Mouse (Mus musculus) heart, embryonic 14.5 days (tissue): ENCODE results near the gene Camk2d. TPM values are rescaled to one million over a fixed set of nuclear protein-coding genes. Genes with fewer than 3 reads are reported as not detected.
A peak's percentile ranks its signal among the peaks of the same experiment; 100 is the strongest.

ENCODE experiments used
- ATAC-seq: fragments of 200-750 bp; cut with Nextera tagmentation; 2 replicates; pipeline ENCODE4 v1.8.0; 2017; ENCODE audit warnings: low read depth, moderate TSS enrichment; ENCODE audit not compliant: insufficient number of reproducible peaks, insufficient read depth, low FRiP score
- H3K27ac ChIP-seq, 2 experiments: fragments of 200-500 bp in 1 of 2; fragments of 300-500 bp in 1 of 2; sonication (generic) in 1 of 2; replicated peaks in 1 of 2; 2 replicates each; pipeline ENCODE4 v1.5.1; 2012 to 2014; ENCODE audit warnings: low read depth in 2 of 2, low read length in 2 of 2, control low read depth in 1 of 2, mild to moderate bottlenecking in 1 of 2, mixed read lengths in 1 of 2; ENCODE audit not compliant: control insufficient read depth in 1 of 2, insufficient read depth in 1 of 2
- H3K27me3 ChIP-seq: fragments of 300-500 bp; sonication (generic); 2 replicates; pipeline ENCODE4 v1.6.1; 2014; ENCODE audit warnings: mild to moderate bottlenecking, low read length, control low read depth; ENCODE audit not compliant: control insufficient read depth, insufficient read depth
- H3K36me3 ChIP-seq: fragments of 300-500 bp; sonication (generic); 2 replicates; pipeline ENCODE4 v1.6.1; 2014; ENCODE audit warnings: mild to moderate bottlenecking, control low read depth, low read length, mixed read lengths; ENCODE audit not compliant: control insufficient read depth, insufficient read depth
- H3K4me1 ChIP-seq, 2 experiments: fragments of 200-500 bp in 1 of 2; fragments of 300-500 bp in 1 of 2; sonication (generic) in 1 of 2; 2 replicates each; pipeline ENCODE4 v1.6.1; 2012 to 2014; ENCODE audit warnings: low read length in 2 of 2, control low read depth in 1 of 2, mixed read lengths in 1 of 2; ENCODE audit not compliant: control insufficient read depth in 2 of 2, insufficient read depth in 2 of 2
- H3K4me2 ChIP-seq: fragments of 300-500 bp; sonication (generic); 2 replicates; pipeline ENCODE4 v1.6.1; 2014; ENCODE audit warnings: mild to moderate bottlenecking, low read length
- H3K4me3 ChIP-seq, 2 experiments: fragments of 200-500 bp in 1 of 2; fragments of 300-500 bp in 1 of 2; sonication (generic) in 1 of 2; 2 replicates each; pipeline ENCODE4 v1.5.1; 2012 to 2014; ENCODE audit warnings: low read length in 2 of 2, mild to moderate bottlenecking in 2 of 2, control low read depth in 1 of 2, low read depth in 1 of 2, moderate library complexity in 1 of 2; ENCODE audit not compliant: control insufficient read depth in 1 of 2, insufficient read depth in 1 of 2
- H3K9ac ChIP-seq: fragments of 300-500 bp; sonication (generic); 2 replicates; pipeline ENCODE4 v1.6.1; 2014; ENCODE audit warnings: mild to moderate bottlenecking, low read length
- H3K9me3 ChIP-seq: fragments of 300-500 bp; sonication (generic); 2 replicates; pipeline ENCODE4 v1.6.1; 2016; ENCODE audit warnings: low read length, control low read depth; ENCODE audit not compliant: control insufficient read depth
- WGBS: fragments of 180-500 bp; shearing (Covaris S2); extraction: QIAGEN DNeasy Blood & Tissue Kit; methylation state at CpG from one replicate; pipeline ENCODE4 v1.1.7; 2014; 5-methylcytosine and 5-hydroxymethylcytosine counted together
- polyA plus RNA-seq: library from polyadenylated mRNA; unstranded; fragments of >200 nt; fragmentation: Nextera tagmentation; extraction: Ambion mirVana; gene quantifications from 2 replicates; pipeline ENCODE4 v1.2.1, GENCODE M21; 2014

The Camk2d gene
- polyA plus RNA-seq, 1 experiment from 2014 or later: 149 TPM

DNA sequence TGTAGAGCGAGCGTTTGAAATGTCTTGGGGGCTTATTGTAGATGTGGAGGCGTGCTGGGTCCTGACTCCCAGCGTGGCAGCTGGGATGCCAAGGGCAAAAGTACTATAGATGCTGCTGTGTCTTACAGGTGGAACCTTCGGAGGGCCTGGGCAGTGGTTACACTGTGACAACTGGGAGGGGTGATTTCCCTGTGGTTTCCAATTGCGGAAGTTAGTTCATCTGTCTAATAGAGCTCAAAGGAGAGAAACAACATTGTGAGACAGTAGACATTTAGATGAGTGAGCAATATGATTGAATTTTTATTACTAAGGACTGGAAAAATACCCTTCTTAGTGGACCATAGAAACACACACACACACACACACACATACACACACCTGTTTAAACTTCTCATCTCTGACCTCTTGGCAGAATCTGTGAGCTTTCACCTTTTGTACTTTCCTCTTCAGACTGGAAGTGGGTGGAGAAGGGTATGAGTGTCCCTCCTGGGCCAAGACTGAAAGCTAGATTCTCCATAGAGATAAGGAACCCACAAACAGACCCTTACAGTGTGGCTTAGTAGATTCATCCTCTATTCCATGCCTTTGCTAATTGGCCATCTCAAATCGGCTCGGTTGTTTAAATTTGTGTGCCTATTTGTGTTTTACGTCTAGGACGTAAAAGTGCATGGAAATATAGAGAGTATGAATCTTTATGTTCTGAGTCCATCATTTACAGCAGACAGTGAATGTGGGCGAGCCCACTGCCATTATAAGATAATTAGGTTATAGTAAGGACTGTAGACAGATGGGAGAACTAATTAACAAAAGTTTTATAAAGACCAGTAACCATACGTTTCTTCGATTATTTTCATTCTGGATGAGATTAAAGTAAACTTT lies 94.8 kb downstream of the Camk2d start:
- no peaks in the 10 kb centered on the region for H3K36me3 ChIP-seq
- no peak overlapping the region for H3K27ac ChIP-seq
- WGBS: 89% methylated on average over 13 of the region's 13 CpGs

GRCm38 (mm10) chr3:126691565-126691964 lies 95.5 kb downstream of the Camk2d start:
- ATAC-seq: no peak
- no peak overlapping the region for H3K9ac ChIP-seq
- no peak overlapping the region for H3K4me2 ChIP-seq
- peaks cover 12 to 32% of the 10 kb centered on the region in 2 experiments for H3K4me1 ChIP-seq
- H3K27ac ChIP-seq: no peak overlapping the region
- 71% methylated on average over 2 of the region's 2 CpGs for WGBS
- H3K36me3 ChIP-seq: no peaks in the 10 kb centered on the region
- H3K4me3 ChIP-seq: no peak overlapping the region
- H3K27me3 ChIP-seq: no peaks in the 10 kb centered on the region
- no peaks in the 10 kb centered on the region for H3K9me3 ChIP-seq

More for the DNA sequence above, 94.8 kb downstream of the Camk2d start:
- no peak for ATAC-seq
- H3K27me3 ChIP-seq: no peaks in the 10 kb centered on the region
- no peak overlapping the region for H3K4me3 ChIP-seq
- peaks cover 12 to 32% of the 10 kb centered on the region in 2 experiments for H3K4me1 ChIP-seq
- H3K9me3 ChIP-seq: no peaks in the 10 kb centered on the region
- H3K9ac ChIP-seq: no peak overlapping the region
- H3K4me2 ChIP-seq: no peak overlapping the region

GRCm38 (mm10) chr3:126692797-126693196 lies 96.7 kb downstream of the Camk2d start:
- peak overlapping the region in 1 of 2 experiments; percentile 19; a peak in 1 of 4 replicates for H3K4me3 ChIP-seq
- H3K27me3 ChIP-seq: no peaks in the 10 kb centered on the region
- H3K4me2 ChIP-seq: peak overlapping the region; percentile 60
- ATAC-seq: peak; percentile 19; the same call in 1 of the 2 replicates
- WGBS: 56% methylated on average over 8 of the region's 8 CpGs
- H3K27ac ChIP-seq: peak overlapping the region; percentile 70 to 90
- H3K4me1 ChIP-seq: peaks cover 12 to 32% of the 10 kb centered on the region in 2 experiments
- no peaks in the 10 kb centered on the region for H3K9me3 ChIP-seq
- H3K9ac ChIP-seq: peak overlapping the region; percentile 63
- H3K36me3 ChIP-seq: no peaks in the 10 kb centered on the region

DNA sequence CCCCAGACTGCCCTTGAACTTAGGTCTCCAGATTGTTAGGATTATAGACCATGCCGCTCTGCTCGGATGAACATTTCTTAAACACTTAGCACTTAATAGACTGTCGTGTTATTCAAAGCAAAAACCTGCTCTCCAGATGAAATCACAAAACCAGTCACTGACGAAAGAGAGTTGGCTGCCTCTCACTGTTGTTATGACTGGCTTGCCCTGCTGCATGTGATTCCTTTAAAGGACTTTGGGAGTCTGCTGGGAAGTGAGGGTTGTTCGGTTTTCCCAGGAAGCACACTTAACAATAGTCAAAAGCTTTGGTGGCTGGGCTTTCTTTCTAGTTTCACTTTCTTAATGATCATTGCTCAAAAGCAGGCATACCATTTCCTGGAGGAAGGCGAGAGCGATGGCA lies 97.2 kb downstream of the Camk2d start:
- Histone ChIP-seq H3K27ac (peak overlapping the region; percentile 70 to 90), H3K4me1 (peaks cover 15 to 35% of the 10 kb centered on the region in 2 experiments), H3K4me3 (peak overlapping the region; percentile 10 to 19; a peak in 2 of 4 replicates), H3K36me3 (no peaks in the 10 kb centered on the region), H3K27me3 (no peaks in the 10 kb centered on the region), H3K4me2 (peak overlapping the region; percentile 60), H3K9me3 (no peaks in the 10 kb centered on the region), H3K9ac (peak overlapping the region; percentile 63)
- WGBS: 26% methylated on average over 7 of the region's 7 CpGs
- peak; percentile 52; the same call in 1 of the 2 replicates for ATAC-seq

DNA sequence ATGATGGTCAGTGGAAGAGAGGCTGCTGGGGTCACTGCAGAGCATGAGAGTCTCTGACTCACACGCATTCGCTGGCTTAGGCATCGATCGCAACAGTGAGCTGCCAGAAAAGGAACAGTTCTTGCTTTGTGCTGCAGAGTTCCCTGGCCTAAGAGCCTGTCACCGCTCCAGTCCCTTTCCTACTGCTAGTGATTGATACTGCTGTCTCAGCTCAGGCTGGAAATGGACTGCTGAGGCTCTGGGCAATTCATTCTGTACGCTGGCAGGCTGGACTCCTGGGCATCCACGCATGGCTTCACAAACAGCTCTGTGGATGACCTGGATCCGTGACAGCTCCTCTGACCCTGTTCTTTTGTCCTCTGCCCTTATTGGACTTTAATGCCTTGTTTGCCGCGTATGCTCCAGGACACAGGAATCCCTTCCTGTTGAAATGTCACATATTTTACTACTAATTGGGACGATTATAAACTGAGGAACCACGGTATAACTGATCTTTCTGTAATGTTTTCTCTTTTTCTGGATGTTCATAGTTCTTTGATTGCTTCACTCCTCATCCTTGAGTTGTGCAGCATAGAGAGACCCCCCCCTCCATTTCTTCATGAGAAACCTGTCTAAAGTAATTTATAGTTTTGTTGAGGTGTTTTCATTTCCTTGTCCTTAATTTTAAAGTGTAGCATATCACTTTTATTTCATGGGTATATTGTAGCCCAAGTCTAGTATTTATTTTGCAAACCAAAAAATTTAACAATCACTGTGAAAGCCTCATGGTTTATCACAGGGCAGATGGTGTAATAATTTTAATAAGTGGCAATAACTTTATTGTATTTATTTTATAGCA lies 99.6 kb downstream of the Camk2d start:
- Histone ChIP-seq H3K27ac (peak overlapping the region; percentile 23 to 80), H3K4me2 (peak overlapping the region; percentile 29), H3K9ac (peak overlapping the region; percentile 35), H3K9me3 (no peaks in the 10 kb centered on the region), H3K4me1 (peaks cover 17 to 52% of the 10 kb centered on the region in 2 experiments), H3K27me3 (no peaks in the 10 kb centered on the region), H3K4me3 (no peak overlapping the region), H3K36me3 (no peaks in the 10 kb centered on the region)
- ATAC-seq: peak; percentile 45; the same call in 1 of the 2 replicates
- WGBS: 30% methylated on average over 12 of the region's 12 CpGs

- Histone ChIP-seq H3K4me2 (no peak overlapping the region), H3K9ac (no peak overlapping the region), H3K9me3 (no peaks in the 10 kb centered on the region), H3K36me3 (no peaks in the 10 kb centered on the region), H3K4me3 (no peak overlapping the region), H3K4me1 (peaks cover 23 to 60% of the 10 kb centered on the region in 2 experiments), H3K27ac (no peak overlapping the region), H3K27me3 (no peaks in the 10 kb centered on the region)
- 84% methylated on average over 6 of the region's 6 CpGs for WGBS
- ATAC-seq: no peak
Measured at GRCm38 (mm10) chr3:126696620-126697019, 100.5 kb downstream of the Camk2d start.

DNA sequence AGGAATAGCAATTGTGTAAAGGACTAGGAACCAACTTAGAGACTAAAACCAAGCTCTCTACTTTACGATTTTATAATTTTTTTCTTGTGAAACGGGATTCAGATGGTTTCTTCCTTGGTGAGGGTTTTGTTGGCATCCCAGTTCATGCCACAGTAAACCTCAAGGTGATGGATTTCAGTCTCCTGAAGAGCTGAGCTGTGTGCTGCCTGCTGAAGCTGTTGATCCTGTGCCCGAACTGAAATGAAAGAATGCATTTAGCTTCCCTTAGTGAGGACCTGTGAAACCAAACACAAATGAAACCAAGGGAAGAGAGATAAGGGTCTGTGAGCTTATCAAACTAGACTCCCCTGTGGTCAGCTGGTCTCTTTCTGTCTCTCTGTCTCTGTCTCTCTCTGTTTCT lies 103.6 kb downstream of the Camk2d start:
- no peak overlapping the region for H3K4me3 ChIP-seq
- no peak overlapping the region for H3K9ac ChIP-seq
- H3K27ac ChIP-seq: peak overlapping the region in 1 of 2 experiments; percentile 35; a peak in 1 of 4 replicates
- H3K4me2 ChIP-seq: no peak overlapping the region
- H3K36me3 ChIP-seq: no peaks in the 10 kb centered on the region
- 51% methylated on average over 3 of the region's 3 CpGs for WGBS
- no peak for ATAC-seq
- no peaks in the 10 kb centered on the region for H3K9me3 ChIP-seq
- H3K4me1 ChIP-seq: peaks cover 14 to 39% of the 10 kb centered on the region in 2 experiments
- H3K27me3 ChIP-seq: no peaks in the 10 kb centered on the region
